Mouse (Mus musculus): ENCODE measurements around the gene Rbsn. TPM values are rescaled to one million over a fixed set of nuclear protein-coding genes. Genes with fewer than 3 reads are reported as not detected.
A peak's percentile ranks its signal among the peaks of the same experiment; 100 is the strongest.

Gene Rbsn
- polyA plus RNA-seq, 1 experiment: 14.5 TPM

GRCm38 (mm10) chr6:92153774-92154173 lies 61.0 kb downstream of the Rbsn start:
- H3K4me2 ChIP-seq (ENCODE audit: low read depth): no peak overlapping the region
- no peaks in the 10 kb centered on the region for H3K27me3 ChIP-seq (ENCODE audit: control insufficient read depth, insufficient read depth, insufficient read length)
- H3K36me3 ChIP-seq (ENCODE audit: control insufficient read depth, insufficient read depth): peaks cover 67% of the 10 kb centered on the region
- H3ac ChIP-seq (ENCODE audit: control insufficient read depth, insufficient read length): no peak overlapping the region
- no peak overlapping the region for H3K4me3 ChIP-seq
- no peaks in the 10 kb centered on the region for H3K79me2 ChIP-seq (ENCODE audit: control insufficient read depth, insufficient read depth)
- TF ChIP-seq USF1 (IDR thresholded peaks at IDR 0.05; ENCODE audit: low read depth): no peak

DNA sequence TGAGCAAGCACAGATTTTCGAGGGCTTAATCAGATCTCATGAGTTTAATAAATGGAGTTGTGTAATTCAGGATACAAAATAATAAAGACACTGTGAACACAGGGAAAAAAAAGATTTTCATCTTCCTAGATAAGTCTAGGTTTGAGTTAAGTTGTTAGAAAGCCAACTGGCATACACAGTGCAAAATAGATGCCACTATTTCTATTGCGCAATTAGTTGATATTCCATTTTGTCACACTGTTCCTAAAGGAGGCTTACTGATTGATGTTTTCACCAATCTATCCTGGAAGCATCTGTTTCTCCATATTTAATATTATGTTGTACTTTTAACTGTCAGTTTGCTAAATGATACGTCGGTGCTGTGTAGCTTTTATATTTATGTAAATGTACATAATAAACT lies 68.8 kb downstream of the Rbsn start:
- H3K27me3 ChIP-seq (ENCODE audit: control insufficient read depth, insufficient read depth, insufficient read length): no peaks in the 10 kb centered on the region
- H3ac ChIP-seq (ENCODE audit: control insufficient read depth, insufficient read length): no peak overlapping the region
- TF ChIP-seq POLR2A (IDR thresholded peaks at IDR 0.05; ENCODE audit: insufficient read length, low read depth) (no peak), TCF3 (IDR thresholded peaks at IDR 0.05; ENCODE audit: insufficient read length, low read depth) (no peak), E2F4 (IDR thresholded peaks at IDR 0.05; ENCODE audit: insufficient read depth) (no peak), CEBPB (IDR thresholded peaks at IDR 0.05; ENCODE audit: insufficient read depth, poor library complexity, severe bottlenecking) (0 out of 2 replicates have a peak, but pooled peaks have one; percentile 29), SRF (IDR thresholded peaks at IDR 0.05; ENCODE audit: control insufficient read depth, insufficient read length, low read depth) (no peak), MYOD1 (IDR thresholded peaks at IDR 0.05; ENCODE audit: control insufficient read depth in 1 of 3, insufficient read length in 2 of 3, low read depth in 2 of 3) (no peak), REST (IDR thresholded peaks at IDR 0.05; ENCODE audit: insufficient read depth, insufficient read length) (no peak)
- H3K4me3 ChIP-seq: no peak overlapping the region
- no peak overlapping the region for H3K4me2 ChIP-seq (ENCODE audit: low read depth)
- peaks cover 24% of the 10 kb centered on the region for H3K36me3 ChIP-seq (ENCODE audit: control insufficient read depth, insufficient read depth)
- peaks cover 3% of the 10 kb centered on the region for H3K79me2 ChIP-seq (ENCODE audit: control insufficient read depth, insufficient read depth)

Other genes starting within 250 kb of the Rbsn start
- not detected for gene Fgd5, start 236.0 kb downstream of the Rbsn start, polyA plus RNA-seq (2012; fragmentation: generic; extraction: Trizol)
- gene Nr2c2, start 123.5 kb downstream of the Rbsn start, polyA plus RNA-seq (2012; fragmentation: generic; extraction: Trizol): 5.8 TPM
- 53.1 TPM for gene Mrps25, start 30.9 kb downstream of the Rbsn start, polyA plus RNA-seq (2012; fragmentation: generic; extraction: Trizol)
- not detected for gene Trh, start 29.7 kb upstream of the Rbsn start, polyA plus RNA-seq (2012; fragmentation: generic; extraction: Trizol)